ENCODE assay signal across 36 mouse cellular contexts in genomic region chr5:146190093-146190492, GRCm38 (mm10). TPM values are rescaled to one million over a fixed set of nuclear protein-coding genes. Genes with fewer than 3 reads are reported as not detected.
A peak's percentile ranks its signal among the peaks of the same experiment; 100 is the strongest.
DNase-seq lines count a peak whose midpoint lies in the region; ATAC-seq and TF ChIP-seq lines count a peak whose summit lies in the region.
"Had no signal": no experiment of that assay in that cellular context is flagged by ENCODE, and none has a peak within 500 bp of the region (broad histone marks: within the 10 kb centered on the region; RNA-seq: fewer than 3 reads in every experiment).

No protein-coding gene starts in this region.

- H3K27me3 ChIP-seq in liver, adult 2 months (ENCODE audit: control insufficient read depth, insufficient read depth, low read length), result no peaks in the 10 kb centered on the region
- H3K27me3 ChIP-seq in liver, embryonic 11.5 days (replicated peaks; ENCODE audit: control insufficient read depth, insufficient read depth, low read length), result no peaks in the 10 kb centered on the region
- H3K27me3 ChIP-seq in intestine, postnatal 0 days (replicated peaks; ENCODE audit: control insufficient read depth, insufficient read depth, low read length), result no peaks in the 10 kb centered on the region
- H3K27me3 ChIP-seq: CH12.LX; hindbrain, embryonic 12.5 days; neural tube, embryonic 12.5 days; Patski had no signal

- H3K4me2 ChIP-seq in liver, embryonic 11.5 days, result no peak overlapping the region
- H3K4me2 ChIP-seq in intestine, postnatal 0 days (replicated peaks; ENCODE audit: low read depth), result no peak overlapping the region
- H3K4me2 ChIP-seq: hindbrain, embryonic 12.5 days; neural tube, embryonic 12.5 days had no signal

- no peak overlapping the region for H3K9ac ChIP-seq in liver, adult 2 months (ENCODE audit: low read depth, low read length)
- H3K9ac ChIP-seq in liver, embryonic 11.5 days (ENCODE audit: low read depth, low read length), result no peak overlapping the region
- H3K9ac ChIP-seq in intestine, postnatal 0 days (ENCODE audit: low read depth, low read length), result no peak overlapping the region
- H3K9ac ChIP-seq: hindbrain, embryonic 12.5 days; liver, embryonic 14.5 days; neural tube, embryonic 12.5 days had no signal

- no peak for TF ChIP-seq POLR2A in liver, adult 2 months (IDR thresholded peaks at IDR 0.05; ENCODE audit: extremely low read depth, insufficient read depth, low read length)

- no peak for TF ChIP-seq CTCF in liver, adult 2 months (IDR thresholded peaks at IDR 0.05; ENCODE audit: low read depth, low read length)
- no peak for TF ChIP-seq CTCF in intestine, postnatal 0 days (IDR thresholded peaks at IDR 0.05; ENCODE audit: low read depth)

- 34% methylated on average over 4 of the region's 4 CpGs for WGBS in liver, adult 2 months
- WGBS in liver, embryonic 11.5 days, result 50% methylated on average over 4 of the region's 4 CpGs
- 38% methylated on average over 4 of the region's 4 CpGs for WGBS in intestine, postnatal 0 days

- ATAC-seq in liver, embryonic 11.5 days (replicated peaks; ENCODE audit: low FRiP score), result no peak
- ATAC-seq in intestine, postnatal 0 days, result peak; percentile 94
- ATAC-seq: forebrain, embryonic 14.5 days; Patski had no signal

- H3K4me3 ChIP-seq in liver, adult 2 months (ENCODE audit: insufficient read depth, low read depth, low read length), result no peak overlapping the region
- H3K4me3 ChIP-seq in liver, embryonic 11.5 days (ENCODE audit: low read depth, low read length), result no peak overlapping the region
- H3K4me3 ChIP-seq in intestine, postnatal 0 days (ENCODE audit: low read depth, low read length), result no peak overlapping the region
- H3K4me3 ChIP-seq: gastrocnemius, adult 2 months; hindbrain, embryonic 12.5 days; layer of hippocampus, adult 2 months; neural tube, embryonic 12.5 days had no signal

- H3K36me3 ChIP-seq in liver, adult 2 months (ENCODE audit: control insufficient read depth, insufficient read depth, low read length), result no peaks in the 10 kb centered on the region
- H3K36me3 ChIP-seq in liver, embryonic 11.5 days (ENCODE audit: control insufficient read depth, insufficient read depth, low read length), result no peaks in the 10 kb centered on the region
- H3K36me3 ChIP-seq in intestine, postnatal 0 days (ENCODE audit: control insufficient read depth, insufficient read depth), result no peaks in the 10 kb centered on the region
- H3K36me3 ChIP-seq: G1E; hindbrain, embryonic 12.5 days; neural tube, embryonic 12.5 days had no signal

- no peaks in the 10 kb centered on the region for H3K9me3 ChIP-seq in liver, embryonic 11.5 days (ENCODE audit: control insufficient read depth, low read length)
- H3K9me3 ChIP-seq in intestine, postnatal 0 days (ENCODE audit: control insufficient read depth), result no peaks in the 10 kb centered on the region
- H3K9me3 ChIP-seq: G1E; neural tube, embryonic 12.5 days had no signal

- H3K79me2 ChIP-seq in liver, adult 2 months (ENCODE audit: control insufficient read depth, insufficient read depth, low read length), result no peaks in the 10 kb centered on the region

- DNase-seq in cerebellum, adult 9-11 months, result peak; percentile 54
- DNase-seq in cerebellum, postnatal 36 days, result no peak
- DNase-seq in liver, adult 2 months (ENCODE audit: extremely low read depth, low read depth, low spot score), result peak; percentile 92
- DNase-seq in liver, embryonic 11.5 days (ENCODE audit: low spot score), result no peak
- DNase-seq in kidney, postnatal 36 days, result peak; percentile 50 to 73
- DNase-seq in adrenal gland, postnatal 10 days, result no peak
- no peak for DNase-seq in testis, postnatal 14 days (ENCODE audit: low spot score)
- DNase-seq: gastrocnemius, adult 2 months; layer of hippocampus, postnatal 36 days; lung, postnatal 4 days; midbrain, embryonic 14.5 days; right cerebral cortex, adult 18-20 months; right cerebral cortex, postnatal 4 days; thymus, postnatal 36 days had no signal

- H3K4me1 ChIP-seq in liver, adult 2 months (ENCODE audit: control insufficient read depth, insufficient read depth, low read length), result peaks cover 5% of the 10 kb centered on the region; the same call in 1 of the 2 replicates
- no peaks in the 10 kb centered on the region for H3K4me1 ChIP-seq in liver, embryonic 11.5 days (replicated peaks; ENCODE audit: control insufficient read depth, insufficient read depth, low read length)
- no peaks in the 10 kb centered on the region for H3K4me1 ChIP-seq in intestine, postnatal 0 days (replicated peaks; ENCODE audit: control insufficient read depth, insufficient read depth, low read length)
- H3K4me1 ChIP-seq: hindbrain, embryonic 12.5 days; neural tube, embryonic 12.5 days had no signal

- no peak overlapping the region for H3K27ac ChIP-seq in liver, adult 2 months (replicated peaks; ENCODE audit: insufficient read depth, low read depth, low read length)
- H3K27ac ChIP-seq in liver, embryonic 11.5 days (ENCODE audit: low read depth, low read length), result no peak overlapping the region
- H3K27ac ChIP-seq in intestine, postnatal 0 days (ENCODE audit: low read depth, low read length), result no peak overlapping the region
- H3K27ac ChIP-seq: gastrocnemius, adult 2 months; hindbrain, embryonic 12.5 days; layer of hippocampus, adult 2 months; liver, embryonic 14.5 days; neural tube, embryonic 12.5 days had no signal

RNA-seq across cellular contexts. Expression of gene 1700001J03Rik, which starts 5.0 kb away (rescaled TPM):
- 0.28 TPM in 1 of 2 replicates, not detected in the other for total RNA-seq in liver, adult 2 months (2014; rRNA removed)
- not detected in 2 replicates for polyA plus RNA-seq in liver, adult 2 months (2012; rRNA removed)
- polyA plus RNA-seq in liver, embryonic 11.5 days (2014; fragmentation: Nextera tagmentation; extraction: Ambion mirVana), result not detected in 2 replicates
- 0.35 TPM in 1 of 2 replicates, not detected in the other for polyA plus RNA-seq in intestine, postnatal 0 days (2015; fragmentation: Nextera tagmentation; extraction: Ambion mirVana)
- 1 to 10 TPM in 1 of 2 experiments, under 1 TPM in 1; 0.48 to 1.6 TPM for total RNA-seq in adrenal gland, postnatal 10 days (2021)
- total RNA-seq: CH12.LX; megakaryocyte-erythroid progenitor cell, adult 5-6 weeks had no signal
- polyA plus RNA-seq: embryonic facial prominence, embryonic 14.5 days; forebrain, embryonic 14.5 days; G1E; heart, embryonic 14.5 days; hindbrain, embryonic 12.5 days; limb, embryonic 11.5 days; lung, embryonic 16.5 days; midbrain, embryonic 14.5 days; neural tube, embryonic 12.5 days; Patski; stomach, embryonic 14.5 days had no signal

RNA-seq across cellular contexts. Expression of gene Gm6309, which starts 19.6 kb away (rescaled TPM):
- not detected in 2 replicates for total RNA-seq in liver, adult 2 months (2014; rRNA removed)
- polyA plus RNA-seq in liver, adult 2 months (2012; rRNA removed), result not detected in 2 replicates
- not detected in 2 replicates for polyA plus RNA-seq in liver, embryonic 11.5 days (2014; fragmentation: Nextera tagmentation; extraction: Ambion mirVana)
- not detected in 2 replicates for polyA plus RNA-seq in intestine, postnatal 0 days (2015; fragmentation: Nextera tagmentation; extraction: Ambion mirVana)
- not detected for total RNA-seq in adrenal gland, postnatal 10 days (2021)
- total RNA-seq: adrenal gland, adult 18-20 months; adrenal gland, postnatal 4 days; CH12.LX; G1E; gastrocnemius, adult 2 months; gastrocnemius, postnatal 4 days; heart, adult 8-10 months; heart, postnatal 25 days; layer of hippocampus, adult 2 months; layer of hippocampus, postnatal 36 days; left cerebral cortex, postnatal 10 days; megakaryocyte-erythroid progenitor cell, adult 5-6 weeks had no signal
- polyA plus RNA-seq: embryonic facial prominence, embryonic 14.5 days; forebrain, embryonic 14.5 days; frontal cortex, adult 2 months; G1E; heart, embryonic 14.5 days; hindbrain, embryonic 12.5 days; limb, embryonic 11.5 days; liver, embryonic 14.5 days; lung, embryonic 16.5 days; midbrain, embryonic 14.5 days; neural tube, embryonic 12.5 days; Patski; stomach, embryonic 14.5 days had no signal

RNA-seq across cellular contexts. Expression of gene Gm5565, which starts 29.8 kb away (rescaled TPM):
- not detected in 2 replicates for total RNA-seq in liver, adult 2 months (2014; rRNA removed)
- polyA plus RNA-seq in liver, adult 2 months (2012; rRNA removed), result not detected in 2 replicates
- not detected in 2 replicates for polyA plus RNA-seq in liver, embryonic 11.5 days (2014; fragmentation: Nextera tagmentation; extraction: Ambion mirVana)
- not detected in 2 replicates for polyA plus RNA-seq in intestine, postnatal 0 days (2015; fragmentation: Nextera tagmentation; extraction: Ambion mirVana)
- not detected for total RNA-seq in adrenal gland, postnatal 10 days (2021)
- total RNA-seq: adrenal gland, adult 18-20 months; adrenal gland, postnatal 4 days; CH12.LX; G1E; gastrocnemius, adult 2 months; gastrocnemius, postnatal 4 days; heart, adult 8-10 months; heart, postnatal 25 days; layer of hippocampus, adult 2 months; layer of hippocampus, postnatal 36 days; left cerebral cortex, postnatal 10 days; megakaryocyte-erythroid progenitor cell, adult 5-6 weeks had no signal
- polyA plus RNA-seq: embryonic facial prominence, embryonic 14.5 days; forebrain, embryonic 14.5 days; frontal cortex, adult 2 months; G1E; heart, embryonic 14.5 days; hindbrain, embryonic 12.5 days; limb, embryonic 11.5 days; liver, embryonic 14.5 days; lung, embryonic 16.5 days; midbrain, embryonic 14.5 days; neural tube, embryonic 12.5 days; Patski; stomach, embryonic 14.5 days had no signal

RNA-seq across cellular contexts. Expression of gene Rnf6, which starts 31.3 kb away (rescaled TPM):
- 28.4 and 29.4 TPM in 2 replicates for total RNA-seq in liver, adult 2 months (2014; rRNA removed)
- polyA plus RNA-seq in liver, adult 2 months (2012; rRNA removed), result 12.5 and 14.0 TPM in 2 replicates
- polyA plus RNA-seq in liver, embryonic 11.5 days (2014; fragmentation: Nextera tagmentation; extraction: Ambion mirVana), result 31.5 and 32.6 TPM in 2 replicates
- polyA plus RNA-seq in intestine, postnatal 0 days (2015; fragmentation: Nextera tagmentation; extraction: Ambion mirVana), result 34.6 and 38.6 TPM in 2 replicates
- 10 to 100 TPM; 48.6 to 49.4 TPM for total RNA-seq in adrenal gland, postnatal 10 days (2021)

RNA-seq across cellular contexts. Expression of gene Cdk8, which starts 40.9 kb away (rescaled TPM):
- 27.8 and 32.5 TPM in 2 replicates for total RNA-seq in liver, adult 2 months (2014; rRNA removed)
- polyA plus RNA-seq in liver, adult 2 months (2012; rRNA removed), result 19.3 and 25.2 TPM in 2 replicates
- polyA plus RNA-seq in liver, embryonic 11.5 days (2014; fragmentation: Nextera tagmentation; extraction: Ambion mirVana), result 31.5 and 34.3 TPM in 2 replicates
- 24.6 and 27.3 TPM in 2 replicates for polyA plus RNA-seq in intestine, postnatal 0 days (2015; fragmentation: Nextera tagmentation; extraction: Ambion mirVana)
- total RNA-seq in adrenal gland, postnatal 10 days (2021), result 10 to 100 TPM; 48.6 to 62.1 TPM

Comparison
In these comparisons a context has a peak if more than half of its experiments do, and no peak if none do; other contexts are left out.
1. DNase-seq: peak in cerebellum, adult 9-11 months (single experiment), liver, adult 2 months (single experiment) and kidney, postnatal 36 days (2 of 2); none in cerebellum, postnatal 36 days (0 of 2), liver, embryonic 11.5 days (single experiment), adrenal gland, postnatal 10 days (single experiment) and testis, postnatal 14 days (single experiment).